Mouse (Mus musculus) gonadal fat pad, adult 2 months (tissue): ENCODE results near the gene Ly6g6d. TPM values are rescaled to one million over a fixed set of nuclear protein-coding genes. Genes with fewer than 3 reads are reported as not detected.
"Not testable (repeated sequence)": the region's sequence is repeated elsewhere in the genome, so short reads cannot be mapped to it uniquely, and the experiment has no call there.

Experiments
- DNase-seq: peaks from one replicate; pipeline ENCODE4 v3.0.0-alpha.2; 2012; ENCODE audit warnings: low read depth
- polyA plus RNA-seq: library from polyadenylated mRNA; depleted of rRNA; stranded (reverse); fragments of >200 nt; gene quantifications from 2 replicates; pipeline ENCODE4 v1.2.3, GENCODE M21; 2012; rRNA removed

The Ly6g6d gene
- polyA plus RNA-seq = 15.7 and 17.2 TPM in 2 replicates

DNA sequence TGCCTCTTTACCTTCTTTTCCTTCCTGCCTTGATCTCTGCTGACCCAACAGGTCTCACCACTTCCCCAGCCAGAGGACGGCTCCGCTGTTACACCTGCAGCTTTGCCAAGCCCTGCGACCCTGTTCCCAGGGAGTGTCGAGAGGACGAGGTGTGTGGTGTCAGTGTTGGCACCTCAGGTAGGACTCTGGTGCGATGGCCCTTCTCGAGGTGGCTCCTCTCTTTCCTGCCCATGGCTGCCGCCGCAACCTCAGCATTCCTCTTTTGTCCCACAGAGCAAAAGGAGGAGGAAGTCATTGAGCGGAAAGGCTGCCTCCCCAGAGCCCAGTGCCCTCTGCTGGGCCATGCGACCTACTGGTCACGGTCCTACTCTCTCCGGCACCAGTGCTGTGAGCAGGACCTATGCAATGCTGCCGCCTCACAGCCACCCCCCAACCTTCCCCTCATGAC, at the start of gene Ly6g6d:
Gene Ly6g6d, minus strand, starts transcription at position 280 of the 448 bp plus-strand sequence.
- no peak for DNase-seq

DNA sequence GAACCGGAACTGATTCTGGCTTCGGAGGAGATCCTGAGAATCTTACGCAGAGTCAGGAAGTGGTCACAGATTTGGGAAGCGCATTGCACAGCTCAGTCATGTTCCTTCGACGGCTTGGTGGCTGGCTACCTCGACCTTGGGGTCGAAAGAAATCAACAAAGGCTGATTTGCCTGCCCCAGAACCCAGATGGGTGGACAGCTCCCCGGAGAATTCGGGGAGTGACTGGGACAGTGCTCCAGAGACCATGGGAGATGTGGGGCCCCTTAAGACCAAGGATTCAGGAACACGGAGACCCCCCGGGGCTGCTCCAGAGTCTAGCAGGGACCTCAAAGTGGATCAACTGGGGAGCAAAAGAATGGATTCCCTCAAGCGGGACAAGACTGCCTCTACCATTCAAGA, 49.2 kb upstream of the Ly6g6d start:
- DNase-seq = no peak

GRCm38 (mm10) chr17:35126206-35126611, 48.3 kb upstream of the Ly6g6d start, which contains the start of gene D17H6S53E:
Gene D17H6S53E (plus strand): TSS chr17:35126373.
- DNase-seq = no peak

DNA sequence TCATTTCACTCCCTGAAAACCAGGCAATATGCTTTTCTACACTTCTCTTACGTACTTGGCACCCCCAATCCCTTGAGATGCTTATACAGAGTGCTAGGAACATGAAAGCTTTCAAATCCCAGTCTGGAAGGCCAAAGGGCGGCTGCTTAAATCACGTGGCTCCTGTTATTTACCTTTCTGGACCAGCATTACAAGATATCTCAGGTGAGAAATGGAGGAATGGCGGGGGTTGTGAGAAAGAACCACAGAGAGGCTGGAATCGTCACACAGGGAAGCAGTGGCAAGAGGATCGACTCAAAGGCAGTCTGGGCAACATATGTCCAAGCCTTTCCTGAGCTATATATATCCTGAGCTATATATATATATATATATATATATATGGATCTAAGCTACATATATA, 47.7 kb upstream of the Ly6g6d start:
- DNase-seq = no peak

DNA sequence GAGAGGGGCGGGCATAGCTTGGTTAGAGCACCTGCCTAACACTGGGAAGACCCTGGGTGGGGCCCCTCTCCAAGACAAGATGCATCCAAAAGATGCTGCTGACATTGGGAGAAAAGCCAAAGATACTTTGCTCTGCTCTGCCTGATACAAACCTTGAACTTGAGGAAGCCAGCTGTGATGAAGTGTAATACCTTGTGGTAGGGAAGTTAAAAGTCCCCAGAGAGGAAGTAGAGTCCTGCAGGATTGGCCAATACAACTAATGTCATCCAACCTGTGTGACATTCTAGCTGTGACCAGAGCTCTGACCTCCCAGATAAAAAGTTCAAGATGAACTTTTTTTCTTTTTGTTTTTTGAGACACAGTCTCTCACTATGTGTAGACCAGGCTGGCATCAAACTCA, 47.2 kb upstream of the Ly6g6d start:
- DNase-seq = no peak

DNA sequence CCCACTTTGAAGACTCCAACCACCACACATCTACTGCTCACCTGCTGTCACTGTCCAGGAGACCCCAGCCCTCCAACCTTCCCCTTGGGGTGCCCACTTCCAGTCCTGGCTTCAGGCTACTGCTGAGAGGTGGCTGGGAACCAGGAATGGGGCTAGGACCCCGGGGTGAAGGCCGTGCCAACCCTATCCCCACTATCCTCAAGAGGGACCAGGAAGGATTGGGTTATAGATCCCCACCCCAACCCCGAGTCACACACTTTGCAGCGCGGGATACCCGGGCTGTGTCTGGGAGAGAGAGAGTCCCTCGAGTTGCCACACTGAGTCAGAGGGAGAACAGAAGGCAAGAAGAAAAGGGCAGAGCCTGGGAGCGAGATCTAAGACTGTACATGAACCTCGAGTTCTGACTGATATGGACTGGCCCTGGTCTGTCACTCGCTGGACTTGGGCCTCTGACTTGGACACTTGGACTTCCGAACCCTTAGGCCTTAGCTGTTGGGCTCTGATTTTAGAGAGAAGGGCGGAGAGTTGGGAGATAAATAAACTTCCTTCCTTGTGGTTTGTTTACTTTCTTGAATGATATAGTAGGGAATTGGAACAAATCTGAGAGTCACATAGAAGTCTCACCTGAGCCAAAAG, 46.5 kb upstream of the Ly6g6d start:
- DNase-seq = not testable (repeated sequence)

DNA sequence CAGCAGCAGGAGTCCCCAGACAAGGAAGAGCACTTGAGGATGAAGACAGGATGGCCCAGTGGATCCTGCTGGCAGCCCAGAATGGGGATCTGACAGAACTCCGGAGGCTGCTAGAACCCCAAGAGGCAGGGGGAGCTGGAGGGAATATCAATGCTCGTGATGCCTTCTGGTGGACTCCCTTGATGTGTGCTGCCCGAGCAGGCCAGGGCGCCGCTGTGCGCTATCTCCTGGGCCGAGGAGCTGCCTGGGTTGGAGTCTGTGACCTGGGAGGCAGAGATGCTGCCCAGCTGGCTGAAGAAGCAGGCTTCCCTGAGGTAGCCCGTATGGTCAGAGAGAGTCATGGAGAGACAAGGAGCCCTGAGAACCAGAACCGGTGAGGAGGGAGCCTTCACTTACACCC, 45.4 kb upstream of the Ly6g6d start:
- DNase-seq = not testable (repeated sequence)

DNA sequence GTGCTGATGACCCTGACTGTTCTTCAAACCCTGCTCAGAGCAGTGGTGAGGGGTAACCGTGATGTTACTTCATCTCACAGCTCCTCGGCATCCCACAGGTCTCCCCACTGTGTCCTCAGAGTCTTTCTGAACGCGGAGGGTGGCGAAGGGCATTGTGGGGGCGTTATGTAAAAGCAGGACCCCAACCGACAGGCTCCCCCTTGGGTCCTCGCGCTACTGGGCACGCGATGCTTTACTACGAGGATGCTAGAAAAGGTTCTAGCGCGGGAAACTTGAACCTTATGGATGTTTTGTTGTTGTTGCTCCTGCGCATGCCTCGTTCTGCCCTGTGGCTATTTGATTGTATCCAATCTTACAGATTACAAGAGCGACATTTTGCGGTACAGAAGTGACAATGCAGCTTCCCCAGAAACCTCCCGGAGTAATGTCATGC, 44.0 kb upstream of the Ly6g6d start, which contains the start of gene Csnk2b:
Gene Csnk2b, minus strand, starts transcription at position 183 of the 433 bp plus-strand sequence.
- DNase-seq = no peak

GRCm38 (mm10) chr17:35121143-35121799, 43.4 kb upstream of the Ly6g6d start, which contains the start of gene Gpank1:
Gene Gpank1 (plus strand): TSS chr17:35121455.
- peak; percentile 81 for DNase-seq

GRCm38 (mm10) chr17:35120745-35121142, 42.9 kb upstream of the Ly6g6d start:
- no peak for DNase-seq

DNA sequence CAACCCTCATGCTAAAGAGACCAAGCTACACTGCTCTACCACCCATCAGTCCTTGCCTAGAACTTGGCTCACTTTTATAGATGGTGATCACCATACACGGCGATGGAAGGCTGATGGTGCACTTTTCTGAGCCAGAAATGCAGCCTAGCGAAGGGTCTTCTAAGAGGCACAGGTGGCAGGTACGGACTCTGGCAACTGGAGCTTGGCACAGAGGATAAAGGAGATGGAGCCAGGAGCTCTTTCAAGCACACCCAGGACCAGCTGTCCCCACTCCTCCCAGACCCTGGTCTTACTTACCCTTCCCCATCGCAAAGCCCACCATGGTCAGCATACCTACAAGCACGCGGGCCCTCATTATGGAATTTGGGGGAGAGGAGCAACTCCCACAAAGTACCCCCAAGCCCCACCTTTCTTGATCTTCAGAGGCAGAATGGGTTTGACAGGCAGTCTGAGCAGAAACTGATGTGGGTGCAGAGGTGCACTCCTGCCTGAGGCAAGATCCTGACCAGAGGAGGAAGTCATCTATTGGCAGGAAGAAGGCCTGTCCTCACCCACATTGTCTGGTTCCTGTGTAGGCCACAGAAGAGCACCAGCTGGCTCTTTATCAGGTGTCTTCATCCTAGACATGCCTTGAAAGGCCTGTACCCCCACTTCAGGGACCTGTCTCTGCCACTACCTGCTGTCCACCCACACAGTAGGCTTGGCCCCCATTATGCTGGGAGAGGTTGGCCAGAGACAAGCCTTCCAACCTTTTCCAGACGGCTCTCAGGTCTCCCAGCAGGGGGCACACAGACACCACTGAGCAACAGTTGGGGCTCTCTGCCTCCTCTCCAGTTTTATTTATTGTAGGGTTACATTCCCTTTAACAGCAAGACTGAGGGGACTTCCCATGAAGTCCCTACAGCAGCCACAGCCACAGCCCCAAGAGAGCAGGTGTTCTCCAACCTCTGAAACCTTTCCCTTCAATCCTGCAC, 37.5 kb upstream of the Ly6g6d start, which contains the start of gene Ly6g5b:
Gene Ly6g5b, minus strand, starts transcription at position 383 of the 974 bp plus-strand sequence.
- DNase-seq = no peak

GRCm38 (mm10) chr17:35111774-35112173, 33.9 kb upstream of the Ly6g6d start:
- DNase-seq = no peak

- no peak for DNase-seq
These were observed 30.2 kb upstream of the Ly6g6d start, which contains the start of gene Ly6g5c for GRCm38 (mm10) chr17:35108097-35108496. Gene Ly6g5c (plus strand): TSS chr17:35108279.

GRCm38 (mm10) chr17:35106522-35106921, 28.7 kb upstream of the Ly6g6d start:
- no peak for DNase-seq

- DNase-seq = no peak
These were observed 28.0 kb upstream of the Ly6g6d start for GRCm38 (mm10) chr17:35105740-35106389.

DNA sequence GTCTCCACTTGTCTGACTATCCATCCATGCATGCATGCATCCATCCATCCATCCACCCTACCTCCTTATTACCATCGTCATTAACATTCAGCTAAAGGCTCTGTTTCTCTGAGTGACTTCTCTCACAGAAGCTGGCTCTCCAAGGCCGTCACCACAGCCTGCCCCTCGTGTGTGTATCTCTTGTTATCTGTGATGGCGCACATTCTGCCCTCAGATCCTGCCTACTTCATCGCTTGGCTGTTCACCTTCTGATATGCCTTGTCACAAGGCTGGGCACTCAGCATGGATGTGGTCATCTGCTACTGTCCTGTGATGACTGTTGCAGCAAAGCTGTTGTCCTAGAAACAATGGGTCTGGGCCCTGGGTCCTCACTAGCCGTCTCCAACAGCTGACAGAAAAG, 26.9 kb upstream of the Ly6g6d start:
- DNase-seq = no peak

GRCm38 (mm10) chr17:35104079-35104478, 26.2 kb upstream of the Ly6g6d start:
- no peak for DNase-seq

- DNase-seq = no peak
These were observed 25.4 kb upstream of the Ly6g6d start for GRCm38 (mm10) chr17:35103221-35103690.

GRCm38 (mm10) chr17:35102299-35102698, 24.4 kb upstream of the Ly6g6d start:
- no peak for DNase-seq

DNA sequence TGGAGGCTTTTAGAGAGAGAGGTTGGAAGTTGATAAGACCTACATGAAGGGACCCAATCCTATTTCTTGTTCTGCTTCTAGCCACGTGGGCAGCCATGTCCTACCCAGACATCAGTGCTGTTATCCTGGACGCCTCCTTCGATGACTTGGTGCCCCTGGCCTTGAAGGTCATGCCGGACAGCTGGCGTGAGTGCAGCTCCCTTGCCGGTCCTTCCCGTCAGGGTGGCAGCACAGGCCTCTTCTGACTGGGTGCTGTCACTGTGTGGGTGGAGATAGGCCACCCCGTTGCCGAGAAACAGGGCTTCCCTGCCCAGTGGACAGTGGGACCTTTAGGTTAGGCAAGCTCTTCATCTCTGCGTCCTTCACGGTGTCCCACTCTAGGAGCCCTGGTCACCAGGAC, 23.3 kb upstream of the Ly6g6d start:
- no peak for DNase-seq

GRCm38 (mm10) chr17:35100196-35100765, 22.4 kb upstream of the Ly6g6d start:
- no peak for DNase-seq
